Mouse (Mus musculus) ES-E14 (cell line): ENCODE measurements around the gene Dach2.

Source experiments
- HCFC1 ChIP-seq: IDR thresholded peaks from 2 replicates; pipeline ENCODE4 v1.6.1; 2012; ENCODE audit warnings: low read length, inconsistent platforms, borderline replicate concordance; ENCODE audit not compliant: insufficient read depth
- MAFK ChIP-seq: IDR thresholded peaks from 2 replicates; pipeline ENCODE4 v1.6.1; 2014; ENCODE audit warnings: mild to moderate bottlenecking, low read depth, low read length, inconsistent platforms; ENCODE audit not compliant: insufficient read depth
- ZC3H11A ChIP-seq: IDR thresholded peaks from 2 replicates; pipeline ENCODE4 v1.6.1; 2012; ENCODE audit warnings: low read depth, mild to moderate bottlenecking, inconsistent platforms, low read length, borderline replicate concordance
- ZNF384 ChIP-seq: IDR thresholded peaks from 2 replicates; pipeline ENCODE4 v1.6.1; 2012; ENCODE audit warnings: low read depth, low read length, inconsistent platforms

GRCm38 (mm10) chrX:113408756-113409155, 111.4 kb downstream of the Dach2 start:
- TF ChIP-seq ZNF384, result no peak
- TF ChIP-seq ZC3H11A, result no peak
- no peak for TF ChIP-seq MAFK
- TF ChIP-seq HCFC1, result no peak
